Mouse (Mus musculus): ENCODE results near the gene Klhl15.
A peak's percentile ranks its signal among the peaks of the same experiment; 100 is the strongest.
"Not testable (repeated sequence)": the region's sequence is repeated elsewhere in the genome, so short reads cannot be mapped to it uniquely, and the experiment has no call there.

Gene Klhl15

GRCm38 (mm10) chrX:94234532-94235189 is at the start of gene Klhl15:
Klhl15 (plus strand) TSS chrX:94234599.
- DNase-seq (ENCODE audit: low read depth, low spot score), result peak; percentile 71

GRCm38 (mm10) chrX:94185156-94185555 is 49.2 kb upstream of the Klhl15 start:
- no peak for DNase-seq (ENCODE audit: low read depth, low spot score)

GRCm38 (mm10) chrX:94193901-94194300 is 40.5 kb upstream of the Klhl15 start:
- DNase-seq (ENCODE audit: low read depth, low spot score), result not testable (repeated sequence)

- DNase-seq (ENCODE audit: low read depth, low spot score), result no peak
Observed at GRCm38 (mm10) chrX:94197789-94198188, 36.6 kb upstream of the Klhl15 start.

- DNase-seq (ENCODE audit: low read depth, low spot score), result no peak
Observed at GRCm38 (mm10) chrX:94212264-94212596, 22.2 kb upstream of the Klhl15 start.

GRCm38 (mm10) chrX:94212597-94213321 is 21.6 kb upstream of the Klhl15 start, which contains the start of gene Eif2s3x:
Eif2s3x (minus strand) TSS chrX:94212862.
- DNase-seq (ENCODE audit: low read depth, low spot score), result peak; percentile 80

- no peak for DNase-seq (ENCODE audit: low read depth, low spot score)
Observed at GRCm38 (mm10) chrX:94213384-94213783, 21.0 kb upstream of the Klhl15 start.

GRCm38 (mm10) chrX:94233432-94233831 is 967 bp upstream of the Klhl15 start:
- no peak for DNase-seq (ENCODE audit: low read depth, low spot score)

- no peak for DNase-seq (ENCODE audit: low read depth, low spot score)
Observed at GRCm38 (mm10) chrX:94233936-94234531, 365 bp upstream of the Klhl15 start.

- no peak for DNase-seq (ENCODE audit: low read depth, low spot score)
Observed at GRCm38 (mm10) chrX:94235190-94235555, 774 bp downstream of the Klhl15 start.

- no peak for DNase-seq (ENCODE audit: low read depth, low spot score)
Observed at GRCm38 (mm10) chrX:94235601-94236000, 1.2 kb downstream of the Klhl15 start.

GRCm38 (mm10) chrX:94288923-94289322 is 54.5 kb downstream of the Klhl15 start:
- peak; percentile 22 for DNase-seq (ENCODE audit: low read depth, low spot score)

GRCm38 (mm10) chrX:94302928-94303327 is 68.5 kb downstream of the Klhl15 start:
- DNase-seq (ENCODE audit: low read depth, low spot score), result no peak

GRCm38 (mm10) chrX:94321036-94321902 is 86.9 kb downstream of the Klhl15 start:
- no peak for DNase-seq (ENCODE audit: low read depth, low spot score)

All from embryo, embryonic 11.5 days (tissue).